Mouse (Mus musculus) neural tube, embryonic 11.5 days (tissue): ENCODE data around the gene P4ha1. TPM values are rescaled to one million over a fixed set of nuclear protein-coding genes. Genes with fewer than 3 reads are reported as not detected.

Experiments
- ATAC-seq: fragments of 200-750 bp; cut with Nextera tagmentation; 2 replicates; pipeline ENCODE4 v1.8.0; 2017; ENCODE audit warnings: moderate number of reproducible peaks, mild to moderate bottlenecking, moderate TSS enrichment, moderate library complexity; ENCODE audit not compliant: insufficient read depth, low FRiP score, low TSS enrichment
- DNase-seq: peaks from one replicate; pipeline ENCODE4 v3.0.0-alpha.2; 2015; ENCODE audit warnings: low spot score
- H3K27ac ChIP-seq: fragments of 300-500 bp; sonication (generic); 2 replicates; pipeline ENCODE4 v1.5.1; 2014; ENCODE audit warnings: low read depth, mild to moderate bottlenecking, low read length
- H3K27me3 ChIP-seq: fragments of 300-500 bp; sonication (generic); 2 replicates; pipeline ENCODE4 v1.6.1; 2014; ENCODE audit warnings: mild to moderate bottlenecking, low read length, mixed read lengths; ENCODE audit not compliant: control insufficient read depth, insufficient read depth
- H3K36me3 ChIP-seq: fragments of 300-500 bp; sonication (generic); 2 replicates; pipeline ENCODE4 v1.6.1; 2014; ENCODE audit warnings: mild to moderate bottlenecking, low read length, moderate library complexity, mixed read lengths; ENCODE audit not compliant: control insufficient read depth, insufficient read depth
- H3K4me1 ChIP-seq: fragments of 300-500 bp; sonication (generic); 2 replicates; pipeline ENCODE4 v1.6.1; 2014; ENCODE audit warnings: low read length, mixed read lengths; ENCODE audit not compliant: control insufficient read depth, insufficient read depth
- H3K4me2 ChIP-seq: fragments of 300-500 bp; sonication (generic); 2 replicates; pipeline ENCODE4 v1.6.1; 2014; ENCODE audit warnings: low read depth, mild to moderate bottlenecking, moderate library complexity
- H3K4me3 ChIP-seq: fragments of 300-500 bp; sonication (generic); 2 replicates; pipeline ENCODE4 v1.5.1; 2014; ENCODE audit warnings: low read depth, low read length
- H3K9ac ChIP-seq: fragments of 300-500 bp; sonication (generic); 2 replicates; pipeline ENCODE4 v1.6.1; 2014; ENCODE audit warnings: mild to moderate bottlenecking, low read length
- H3K9me3 ChIP-seq: fragments of 300-500 bp; sonication (generic); 2 replicates; pipeline ENCODE4 v1.6.1; 2016; ENCODE audit warnings: low read length; ENCODE audit not compliant: control insufficient read depth
- WGBS: fragments of 180-500 bp; shearing (Covaris S2); extraction: QIAGEN DNeasy Blood & Tissue Kit; methylation state at CpG from one replicate; pipeline ENCODE4 v1.1.7; 2014; 5-methylcytosine and 5-hydroxymethylcytosine counted together
- polyA plus RNA-seq: library from polyadenylated mRNA; unstranded; fragments of >200 nt; fragmentation: Nextera tagmentation; extraction: Ambion mirVana; gene quantifications from 2 replicates; pipeline ENCODE4 v1.2.1, GENCODE M21; 2014

Gene P4ha1
- polyA plus RNA-seq, 1 experiment from 2014 or later = 56.1 TPM

DNA sequence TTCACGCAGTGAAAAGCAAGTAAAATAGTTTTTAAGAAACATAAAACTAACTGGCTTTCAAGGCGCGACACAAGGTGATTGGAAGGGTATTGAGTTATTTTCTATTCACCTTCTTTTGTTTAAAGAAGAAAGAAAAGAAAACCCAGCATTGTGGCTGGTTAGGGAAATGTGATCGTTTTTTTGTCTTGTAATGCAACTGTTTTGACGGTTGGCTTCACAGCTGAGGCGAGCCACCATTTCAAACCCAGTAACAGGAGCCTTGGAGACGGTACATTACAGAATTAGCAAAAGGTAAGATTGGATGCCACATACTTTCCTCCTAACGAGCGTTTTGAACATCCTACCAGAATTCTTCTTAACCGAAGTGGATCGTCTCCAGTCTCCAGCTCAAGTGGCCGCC lies 31.0 kb downstream of the P4ha1 start:
- WGBS = 74% methylated on average over 12 of the region's 12 CpGs
- Histone ChIP-seq H3K27ac (no peak overlapping the region), H3K27me3 (no peaks in the 10 kb centered on the region), H3K4me1 (no peaks in the 10 kb centered on the region), H3K4me2 (no peak overlapping the region), H3K36me3 (peaks cover 11% of the 10 kb centered on the region), H3K9me3 (no peaks in the 10 kb centered on the region), H3K4me3 (no peak overlapping the region), H3K9ac (no peak overlapping the region)
- DNase-seq = no peak
- ATAC-seq = no peak

DNA sequence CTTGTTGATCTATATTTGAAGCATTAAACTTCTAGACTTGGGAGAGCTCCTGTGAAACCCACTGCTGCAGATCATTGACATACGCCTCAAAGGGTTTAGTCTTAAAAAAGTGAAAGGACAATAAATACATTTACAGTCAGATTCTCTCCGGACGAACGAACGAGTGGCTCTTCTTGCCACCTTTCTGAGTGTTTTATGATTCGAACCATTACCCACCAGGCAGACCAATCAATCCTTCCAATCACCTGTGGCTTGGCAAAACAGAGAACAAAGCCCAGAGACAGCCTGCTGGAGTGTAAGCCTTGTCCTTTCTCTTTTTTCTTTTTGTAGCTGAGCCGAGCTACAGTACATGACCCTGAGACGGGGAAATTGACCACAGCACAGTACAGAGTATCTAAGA lies 31.9 kb downstream of the P4ha1 start:
- WGBS = 43% methylated on average over 8 of the region's 8 CpGs
- H3K36me3 ChIP-seq = peaks cover 11% of the 10 kb centered on the region
- no peak for ATAC-seq

DNA sequence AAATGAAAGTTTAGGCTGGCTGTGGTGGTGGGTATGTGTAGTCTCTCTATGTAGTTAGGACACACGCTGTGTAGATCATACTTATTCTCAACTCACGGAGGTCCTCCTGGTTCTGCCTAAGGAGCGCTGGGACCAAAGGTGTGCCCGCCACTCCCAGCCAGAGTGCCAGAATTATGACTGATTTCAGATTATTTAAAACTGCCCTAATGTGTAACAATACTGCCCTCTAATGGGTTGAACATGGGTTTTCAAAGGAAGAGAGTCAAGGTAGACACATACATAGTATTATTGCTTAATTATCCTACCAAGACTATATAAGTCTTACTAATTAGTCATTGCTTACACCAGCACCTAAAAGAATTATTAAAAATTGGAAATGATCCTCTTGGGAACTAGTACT lies 35.6 kb downstream of the P4ha1 start:
- no peaks in the 10 kb centered on the region; the same call in 1 of the 2 replicates for H3K36me3 ChIP-seq
- no peaks in the 10 kb centered on the region for H3K9me3 ChIP-seq
- 90% methylated on average over 4 of the region's 4 CpGs for WGBS
- H3K9ac ChIP-seq = no peak overlapping the region
- no peak overlapping the region for H3K4me3 ChIP-seq
- H3K27ac ChIP-seq = no peak overlapping the region
- H3K27me3 ChIP-seq = no peaks in the 10 kb centered on the region
- H3K4me1 ChIP-seq = no peaks in the 10 kb centered on the region
- DNase-seq = no peak
- ATAC-seq = no peak
- H3K4me2 ChIP-seq = no peak overlapping the region

More for the DNA sequence above, 31.9 kb downstream of the P4ha1 start:
- H3K27me3 ChIP-seq = no peaks in the 10 kb centered on the region
- H3K4me1 ChIP-seq = no peaks in the 10 kb centered on the region
- H3K4me2 ChIP-seq = no peak overlapping the region
- H3K27ac ChIP-seq = no peak overlapping the region
- H3K9me3 ChIP-seq = no peaks in the 10 kb centered on the region
- DNase-seq = no peak
- no peak overlapping the region for H3K9ac ChIP-seq
- H3K4me3 ChIP-seq = no peak overlapping the region

DNA sequence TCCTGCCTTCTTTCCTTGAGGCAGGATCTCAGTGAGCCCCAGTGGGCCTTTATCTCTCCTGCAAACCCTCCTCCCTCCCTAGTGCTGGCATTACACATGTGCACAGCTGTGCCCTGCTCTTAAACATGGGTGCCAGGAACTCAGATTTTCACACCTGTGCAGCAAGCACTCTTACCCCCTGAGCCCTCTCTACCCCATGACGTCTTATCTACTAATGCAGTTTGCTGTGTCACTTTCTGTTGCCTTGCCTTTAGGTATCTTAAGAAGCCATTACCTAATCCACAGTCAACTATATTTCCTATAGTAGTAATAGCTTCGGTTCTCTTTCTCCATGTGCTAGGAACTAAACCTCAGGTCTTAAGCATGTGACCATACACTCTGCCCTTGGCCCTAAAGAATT lies 40.1 kb downstream of the P4ha1 start:
- 87% methylated on average over 2 of the region's 2 CpGs for WGBS
- Histone ChIP-seq H3K36me3 (peaks cover 10% of the 10 kb centered on the region), H3K9me3 (no peaks in the 10 kb centered on the region), H3K4me3 (no peak overlapping the region), H3K9ac (no peak overlapping the region), H3K4me1 (no peaks in the 10 kb centered on the region), H3K27me3 (no peaks in the 10 kb centered on the region), H3K4me2 (no peak overlapping the region), H3K27ac (no peak overlapping the region)
- ATAC-seq (no peak), DNase-seq (no peak)

DNA sequence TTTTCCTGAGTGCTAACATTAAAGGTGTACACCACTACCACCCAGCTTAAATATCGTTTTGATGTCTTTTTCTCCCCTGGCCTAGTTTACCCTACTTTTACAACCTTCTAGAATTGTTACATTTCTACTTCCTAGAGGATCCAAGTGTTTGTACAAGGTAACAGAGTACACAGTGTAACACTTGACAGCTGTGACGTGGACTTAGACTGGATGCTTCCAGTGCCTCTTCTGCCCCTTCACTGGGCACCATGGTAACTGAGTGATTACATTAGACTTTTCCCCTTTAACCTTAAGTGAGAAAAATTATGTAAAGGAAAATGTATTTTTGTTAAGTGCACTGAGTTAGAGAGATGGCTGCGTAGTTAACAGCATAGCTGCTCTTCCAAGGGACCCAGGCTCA lies 41.5 kb downstream of the P4ha1 start:
- no peak for ATAC-seq
- peaks cover 14% of the 10 kb centered on the region for H3K36me3 ChIP-seq
- no peaks in the 10 kb centered on the region for H3K4me1 ChIP-seq
- no peak overlapping the region for H3K27ac ChIP-seq
- WGBS = 95% methylated on average over 3 of the region's 3 CpGs
- no peaks in the 10 kb centered on the region for H3K9me3 ChIP-seq
- no peak for DNase-seq
- no peaks in the 10 kb centered on the region for H3K27me3 ChIP-seq
- H3K4me3 ChIP-seq = no peak overlapping the region
- H3K4me2 ChIP-seq = no peak overlapping the region
- H3K9ac ChIP-seq = no peak overlapping the region

DNA sequence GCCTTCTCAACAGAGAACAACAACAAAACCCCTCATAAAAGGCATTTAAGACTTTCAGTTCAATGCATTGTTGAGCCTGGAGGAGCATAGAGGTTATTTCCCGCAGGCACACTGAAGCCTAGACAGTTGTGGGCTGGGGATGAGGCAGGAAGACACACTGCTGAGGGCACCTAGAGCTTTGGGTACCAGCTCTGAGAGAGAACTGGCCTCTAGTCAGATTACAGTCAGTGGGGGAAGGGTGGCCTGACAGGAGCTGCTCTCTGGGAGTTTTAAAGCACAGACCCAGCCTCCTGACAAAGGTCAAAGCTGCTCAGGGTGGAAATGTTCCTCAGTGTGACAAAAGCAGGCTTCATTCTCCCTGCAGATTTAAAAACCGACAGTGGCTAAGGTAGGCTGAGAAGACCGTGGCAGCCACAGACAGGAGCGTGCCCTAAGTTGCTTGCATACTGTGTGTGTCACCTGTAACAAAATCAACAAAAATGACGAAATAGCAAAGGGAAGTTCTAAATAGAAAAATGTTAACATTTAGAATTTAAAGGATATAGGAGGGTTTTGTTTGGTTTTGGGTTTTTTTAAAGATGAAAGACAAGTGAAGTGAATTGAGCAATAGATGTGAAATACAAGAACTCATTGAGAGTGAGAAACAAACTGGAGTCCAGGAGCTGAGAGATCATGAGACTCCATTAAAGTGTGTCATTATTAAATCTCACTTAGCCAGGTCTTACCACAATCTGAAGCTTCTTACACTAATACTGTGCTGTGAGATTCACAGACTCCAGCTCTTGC lies 42.9 kb downstream of the P4ha1 start:
- Histone ChIP-seq H3K9me3 (no peaks in the 10 kb centered on the region), H3K36me3 (peaks cover 23% of the 10 kb centered on the region), H3K4me2 (no peak overlapping the region), H3K4me1 (no peaks in the 10 kb centered on the region), H3K27ac (no peak overlapping the region), H3K27me3 (no peaks in the 10 kb centered on the region), H3K9ac (no peak overlapping the region), H3K4me3 (no peak overlapping the region)
- 83% methylated on average over 5 of the region's 5 CpGs for WGBS
- no peak for DNase-seq
- no peak for ATAC-seq

DNA sequence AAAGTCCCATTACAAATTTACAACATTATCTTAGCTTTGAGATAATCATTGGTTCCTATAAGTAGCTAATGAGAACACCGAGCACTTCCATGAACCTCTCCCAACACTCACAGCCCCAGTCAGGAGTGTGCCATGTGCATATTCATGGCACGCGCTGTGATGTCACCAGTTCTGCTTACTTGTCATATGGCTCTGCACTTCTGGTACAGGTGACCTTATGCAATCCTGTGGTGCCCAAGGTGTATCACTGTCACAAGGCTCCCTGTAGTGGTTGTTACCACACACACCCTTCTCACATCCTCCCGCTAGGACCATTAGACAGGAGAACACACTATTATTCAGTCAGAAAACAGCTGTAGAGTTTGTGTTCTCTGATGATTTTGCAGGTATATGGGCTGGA lies 43.6 kb downstream of the P4ha1 start:
- DNase-seq (no peak), ATAC-seq (no peak)
- H3K9ac ChIP-seq = no peak overlapping the region
- H3K36me3 ChIP-seq = peaks cover 23% of the 10 kb centered on the region
- no peak overlapping the region for H3K4me3 ChIP-seq
- no peak overlapping the region for H3K4me2 ChIP-seq
- H3K27ac ChIP-seq = no peak overlapping the region
- no peaks in the 10 kb centered on the region for H3K4me1 ChIP-seq
- no peaks in the 10 kb centered on the region for H3K27me3 ChIP-seq
- H3K9me3 ChIP-seq = no peaks in the 10 kb centered on the region
- WGBS = 96% methylated on average over 4 of the region's 4 CpGs

DNA sequence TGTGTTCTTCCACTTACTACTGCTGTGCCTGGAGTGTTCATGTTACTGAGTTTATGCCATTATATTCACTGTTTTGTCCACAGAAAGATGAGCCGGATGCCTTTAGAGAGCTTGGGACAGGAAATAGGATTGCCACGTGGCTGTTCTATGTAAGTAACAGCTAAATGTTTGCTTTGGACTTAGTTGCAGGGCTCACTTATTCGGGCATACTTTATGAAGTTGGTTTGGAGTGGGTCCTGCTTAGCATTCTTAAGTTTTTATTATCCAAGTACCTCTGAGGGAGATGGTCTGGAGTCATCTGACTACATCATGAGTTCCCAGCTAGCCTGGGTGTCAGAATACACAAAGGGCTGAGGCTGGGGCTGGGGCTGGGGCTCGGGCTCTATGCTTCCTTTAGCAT lies 44.1 kb downstream of the P4ha1 start:
- Histone ChIP-seq H3K9ac (no peak overlapping the region), H3K4me2 (no peak overlapping the region), H3K27me3 (no peaks in the 10 kb centered on the region), H3K27ac (no peak overlapping the region), H3K4me3 (no peak overlapping the region), H3K4me1 (no peaks in the 10 kb centered on the region), H3K36me3 (peaks cover 23% of the 10 kb centered on the region), H3K9me3 (no peaks in the 10 kb centered on the region)
- ATAC-seq (no peak), DNase-seq (no peak)
- 87% methylated on average over 4 of the region's 4 CpGs for WGBS

DNA sequence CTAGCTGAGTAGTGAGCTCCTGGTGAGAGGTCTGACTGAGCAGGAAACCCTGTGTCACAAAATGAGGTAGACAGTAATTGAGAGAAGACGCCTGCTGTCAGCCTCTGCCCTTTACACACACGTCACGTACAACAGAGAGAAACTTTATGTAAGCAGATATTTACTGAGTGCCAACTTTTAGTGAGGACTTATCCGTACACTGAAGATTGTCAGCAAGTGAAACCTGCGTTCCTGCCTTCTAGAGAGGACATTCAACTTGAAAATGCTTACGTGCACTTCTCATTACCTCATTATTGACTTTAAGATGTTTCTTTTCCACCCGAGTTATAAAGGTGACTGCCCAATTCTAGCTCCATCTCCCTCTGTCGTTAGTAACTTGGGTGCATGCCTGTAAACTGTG lies 45.6 kb downstream of the P4ha1 start:
- Histone ChIP-seq H3K4me1 (no peaks in the 10 kb centered on the region), H3K36me3 (peaks cover 27% of the 10 kb centered on the region), H3K27me3 (no peaks in the 10 kb centered on the region), H3K9ac (no peak overlapping the region), H3K4me2 (no peak overlapping the region), H3K27ac (no peak overlapping the region), H3K9me3 (no peaks in the 10 kb centered on the region), H3K4me3 (no peak overlapping the region)
- no peak for DNase-seq
- no peak for ATAC-seq
- WGBS = 94% methylated on average over 8 of the region's 8 CpGs
